Mouse (Mus musculus) retina, postnatal 1 day (tissue): ENCODE results near the gene Pde9a.

ENCODE experiments used
- DNase-seq: peaks from one replicate; pipeline ENCODE4 v3.0.0-alpha.2; 2012

Pde9a gene

GRCm38 (mm10) chr17:31433978-31434797 is 48.2 kb downstream of the Pde9a start:
- DNase-seq, result no peak

GRCm38 (mm10) chr17:31434825-31435325 is 48.9 kb downstream of the Pde9a start:
- no peak for DNase-seq

- DNase-seq, result no peak
Observed at GRCm38 (mm10) chr17:31435934-31436813, 50.2 kb downstream of the Pde9a start.

GRCm38 (mm10) chr17:31436814-31437406 is 50.9 kb downstream of the Pde9a start:
- DNase-seq, result no peak

- DNase-seq, result no peak
Observed at GRCm38 (mm10) chr17:31437482-31437881, 51.5 kb downstream of the Pde9a start.

- DNase-seq, result no peak
Observed at GRCm38 (mm10) chr17:31439978-31440377, 54.0 kb downstream of the Pde9a start.

- no peak for DNase-seq
Observed at GRCm38 (mm10) chr17:31442513-31442912, 56.5 kb downstream of the Pde9a start.

GRCm38 (mm10) chr17:31444251-31444650 is 58.2 kb downstream of the Pde9a start:
- DNase-seq, result no peak

GRCm38 (mm10) chr17:31445061-31445731 is 59.2 kb downstream of the Pde9a start:
- no peak for DNase-seq

GRCm38 (mm10) chr17:31447766-31448165 is 61.8 kb downstream of the Pde9a start:
- DNase-seq, result no peak

- DNase-seq, result no peak
Observed at GRCm38 (mm10) chr17:31448519-31448918, 62.5 kb downstream of the Pde9a start.

GRCm38 (mm10) chr17:31450206-31450605 is 64.2 kb downstream of the Pde9a start:
- DNase-seq, result no peak

GRCm38 (mm10) chr17:31451179-31451708 is 65.2 kb downstream of the Pde9a start:
- peak; percentile 75 for DNase-seq

- DNase-seq, result no peak
Observed at GRCm38 (mm10) chr17:31452816-31453215, 66.8 kb downstream of the Pde9a start.

- DNase-seq, result no peak
Observed at GRCm38 (mm10) chr17:31453476-31453875, 67.5 kb downstream of the Pde9a start.

GRCm38 (mm10) chr17:31454056-31454455 is 68.0 kb downstream of the Pde9a start:
- no peak for DNase-seq

GRCm38 (mm10) chr17:31456723-31457567 is 70.9 kb downstream of the Pde9a start:
- no peak for DNase-seq

- DNase-seq, result peak; percentile 90
Observed at GRCm38 (mm10) chr17:31460416-31460815, 74.4 kb downstream of the Pde9a start.

GRCm38 (mm10) chr17:31462506-31462905 is 76.5 kb downstream of the Pde9a start:
- DNase-seq, result no peak

- DNase-seq, result no peak
Observed at GRCm38 (mm10) chr17:31466854-31467253, 80.8 kb downstream of the Pde9a start.

- DNase-seq, result no peak
Observed at GRCm38 (mm10) chr17:31468496-31468895, 82.5 kb downstream of the Pde9a start.
